In the genomic region with DNA sequence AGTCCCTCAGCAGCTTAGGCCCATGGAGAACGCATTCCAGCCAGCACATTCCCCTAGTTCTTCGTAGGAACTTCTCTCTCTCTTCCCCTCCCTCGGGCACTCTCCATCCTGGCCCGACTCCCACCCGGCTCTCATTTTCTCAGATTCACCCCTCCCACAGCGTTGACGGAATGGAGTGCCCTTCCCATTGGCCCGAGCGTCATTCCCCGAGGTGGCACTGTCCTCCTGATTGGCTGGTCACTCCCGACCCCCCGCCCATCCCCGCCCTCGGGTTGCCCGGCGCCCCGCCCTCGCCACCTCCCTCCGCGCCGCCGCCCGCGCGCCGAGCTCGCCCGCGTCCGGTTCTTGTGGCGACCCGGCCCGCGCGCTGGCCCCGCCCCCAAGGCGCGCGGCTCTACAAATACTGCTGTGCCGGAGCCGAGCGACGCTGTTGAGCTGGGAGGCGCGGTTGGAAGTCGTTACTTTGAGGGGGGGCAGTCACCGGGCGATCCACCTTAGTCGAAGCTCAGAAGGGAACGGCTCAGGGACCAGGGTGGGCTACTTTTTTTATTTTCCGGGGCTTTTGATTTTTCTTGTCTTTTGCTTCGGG, we compare ENCODE assay signal across 8 mouse cellular contexts. TPM values are rescaled to one million over a fixed set of nuclear protein-coding genes. Genes with fewer than 3 reads are reported as not detected.
DNase-seq lines count a peak whose midpoint lies in the region; ATAC-seq and TF ChIP-seq lines count a peak whose summit lies in the region.

A gene (plus strand): TSS at position 539 of the 589 bp plus-strand sequence.

- H3K4me1 ChIP-seq in megakaryocyte, embryonic 14.5 days = peaks cover 24% of the 10 kb centered on the region
- H3K4me1 ChIP-seq in embryonic fibroblast, embryonic 13.5 days (ENCODE audit: control insufficient read depth, insufficient read depth, low read length) = no peaks in the 10 kb centered on the region; the same call in 1 of the 2 replicates
- peaks cover 15% of the 10 kb centered on the region for H3K4me1 ChIP-seq in heart, embryonic 10.5 days
- 0 out of 2 replicates have a peak, but pooled peaks cover 3% of the 10 kb centered on the region for H3K4me1 ChIP-seq in kidney, embryonic 14.5 days (ENCODE audit: control insufficient read depth, insufficient read depth, low read length)
- H3K4me1 ChIP-seq in limb, embryonic 13.5 days = peaks cover 15% of the 10 kb centered on the region
- no peaks in the 10 kb centered on the region for H3K4me1 ChIP-seq in midbrain, postnatal 0 days (ENCODE audit: insufficient read depth, low read length)

- no peaks in the 10 kb centered on the region for H3K36me3 ChIP-seq in megakaryocyte, embryonic 14.5 days (replicated peaks; ENCODE audit: low read length)
- no peaks in the 10 kb centered on the region for H3K36me3 ChIP-seq in heart, embryonic 10.5 days
- H3K36me3 ChIP-seq in kidney, embryonic 14.5 days (ENCODE audit: control insufficient read depth, insufficient read depth, low read length) = no peaks in the 10 kb centered on the region
- H3K36me3 ChIP-seq in limb, embryonic 13.5 days = no peaks in the 10 kb centered on the region
- H3K36me3 ChIP-seq in midbrain, postnatal 0 days (ENCODE audit: insufficient read depth, low read length) = no peaks in the 10 kb centered on the region

- H3K27ac ChIP-seq in embryonic fibroblast, embryonic 13.5 days (ENCODE audit: insufficient read depth, low read length) = peak within 1 kb of the TSS; percentile 77
- H3K27ac ChIP-seq in heart, embryonic 10.5 days = peak within 1 kb of the TSS; percentile 91
- H3K27ac ChIP-seq in kidney, embryonic 14.5 days (ENCODE audit: low read depth, low read length) = peak within 1 kb of the TSS; percentile 84
- H3K27ac ChIP-seq in limb, embryonic 13.5 days = peak within 1 kb of the TSS; percentile 90
- peak within 1 kb of the TSS; percentile 93 for H3K27ac ChIP-seq in midbrain, postnatal 0 days (ENCODE audit: low read depth, low read length)

- under 1% methylated on average over 52 of the region's 52 CpGs for WGBS in heart, embryonic 10.5 days
- WGBS in kidney, embryonic 14.5 days = under 1% methylated on average over 51 of the region's 52 CpGs
- under 1% methylated on average over 52 of the region's 52 CpGs for WGBS in limb, embryonic 13.5 days
- under 1% methylated on average over 46 of the region's 52 CpGs for WGBS in midbrain, postnatal 0 days

- no peak for ATAC-seq in megakaryocyte, adult 5-6 weeks (ENCODE audit: poor library complexity, severe bottlenecking)
- peak; percentile 96 for ATAC-seq in kidney, embryonic 14.5 days (ENCODE audit: low FRiP score, low TSS enrichment)
- peak; percentile 97 for ATAC-seq in limb, embryonic 13.5 days (ENCODE audit: low FRiP score, low read depth)
- peak; percentile 96 for ATAC-seq in midbrain, postnatal 0 days (ENCODE audit: low FRiP score)

- peak within 1 kb of the TSS; percentile 88 for H3K4me3 ChIP-seq in megakaryocyte, embryonic 14.5 days (replicated peaks)
- H3K4me3 ChIP-seq in embryonic fibroblast, embryonic 13.5 days (ENCODE audit: insufficient read depth, low read length) = peak within 1 kb of the TSS; percentile 73
- H3K4me3 ChIP-seq in heart, embryonic 10.5 days = peak within 1 kb of the TSS; percentile 78
- H3K4me3 ChIP-seq in kidney, embryonic 14.5 days (ENCODE audit: low read length) = peak within 1 kb of the TSS; percentile 61
- H3K4me3 ChIP-seq in limb, embryonic 13.5 days = peak within 1 kb of the TSS; percentile 74
- peak within 1 kb of the TSS; percentile 87 for H3K4me3 ChIP-seq in midbrain, postnatal 0 days (ENCODE audit: low read depth, low read length)

- no peak for TF ChIP-seq CTCF in embryonic fibroblast, embryonic 13.5 days (IDR thresholded peaks at IDR 0.05; ENCODE audit: borderline replicate concordance, insufficient read depth, low read length)
- TF ChIP-seq CTCF in midbrain, postnatal 0 days (IDR thresholded peaks at IDR 0.05) = peak; percentile 1; the same call in 1 of the 2 replicates

- H3K9me3 ChIP-seq in megakaryocyte, embryonic 14.5 days = peaks cover 10% of the 10 kb centered on the region; the same call in 1 of the 2 replicates
- H3K9me3 ChIP-seq in heart, embryonic 10.5 days = no peaks in the 10 kb centered on the region
- no peaks in the 10 kb centered on the region for H3K9me3 ChIP-seq in kidney, embryonic 14.5 days (ENCODE audit: control insufficient read depth, low read length)
- H3K9me3 ChIP-seq in limb, embryonic 13.5 days = no peaks in the 10 kb centered on the region
- no peaks in the 10 kb centered on the region for H3K9me3 ChIP-seq in midbrain, postnatal 0 days (ENCODE audit: low read length)

- peak within 1 kb of the TSS; percentile 90 for H3K4me2 ChIP-seq in kidney, embryonic 14.5 days (replicated peaks; ENCODE audit: low read depth, low read length)
- H3K4me2 ChIP-seq in limb, embryonic 13.5 days (replicated peaks) = peak within 1 kb of the TSS; percentile 92
- H3K4me2 ChIP-seq in midbrain, postnatal 0 days (ENCODE audit: low read depth, low read length, poor library complexity, severe bottlenecking) = peak within 1 kb of the TSS; percentile 53

- DNase-seq in heart, embryonic 10.5 days (ENCODE audit: low spot score) = peak; percentile 97
- DNase-seq in midbrain, postnatal 0 days (ENCODE audit: low spot score) = peak; percentile 98
- peak; percentile 92 for DNase-seq in telencephalon, adult 2 months (ENCODE audit: low read depth, low spot score)

- peak within 1 kb of the TSS; percentile 90 for H3K9ac ChIP-seq in kidney, embryonic 14.5 days (ENCODE audit: low read depth, low read length)
- H3K9ac ChIP-seq in limb, embryonic 13.5 days = peak within 1 kb of the TSS; percentile 90
- H3K9ac ChIP-seq in midbrain, postnatal 0 days (replicated peaks; ENCODE audit: low read length, poor library complexity, severe bottlenecking) = peak within 1 kb of the TSS; percentile 94

- H3K27me3 ChIP-seq in megakaryocyte, embryonic 14.5 days (replicated peaks) = peaks cover 51% of the 10 kb centered on the region
- peaks cover 9% of the 10 kb centered on the region; the same call in 1 of the 2 replicates for H3K27me3 ChIP-seq in heart, embryonic 10.5 days (ENCODE audit: insufficient read depth, poor library complexity, severe bottlenecking)
- no peaks in the 10 kb centered on the region for H3K27me3 ChIP-seq in kidney, embryonic 14.5 days (ENCODE audit: control insufficient read depth, insufficient read depth, low read length)
- H3K27me3 ChIP-seq in limb, embryonic 13.5 days = 0 out of 2 replicates have a peak, but pooled peaks cover 5% of the 10 kb centered on the region
- no peaks in the 10 kb centered on the region for H3K27me3 ChIP-seq in midbrain, postnatal 0 days (ENCODE audit: insufficient read depth, low read length)

- TF ChIP-seq POLR2A in embryonic fibroblast, embryonic 13.5 days (IDR thresholded peaks at IDR 0.05; ENCODE audit: low read depth, low read length) = peak; percentile 98

RNA-seq across cellular contexts. Expression of the gene that starts here (rescaled TPM):
- polyA plus RNA-seq in megakaryocyte, embryonic 14.5 days (2012; ENCODE audit: insufficient read depth, low replicate concordance) = not detected in 2 replicates
- 0.18 TPM in 1 of 2 replicates, not detected in the other for total RNA-seq in megakaryocyte, adult 5-6 weeks (2015)
- 0.41 TPM in 1 of 2 replicates, not detected in the other for total RNA-seq in megakaryocyte, adult 5-6 weeks (2017)
- polyA plus RNA-seq in embryonic fibroblast, embryonic 13.5 days (2011; ENCODE audit: insufficient read length, low read depth, missing spikeins) = 10.3 and 21.6 TPM in 2 replicates
- 2.7 and 6.6 TPM in 2 replicates for polyA plus RNA-seq in heart, embryonic 10.5 days (2016; fragmentation: Nextera tagmentation; extraction: Ambion mirVana)
- 18.3 and 23.1 TPM in 2 replicates for polyA plus RNA-seq in kidney, embryonic 14.5 days (2014; fragmentation: Nextera tagmentation; extraction: Ambion mirVana)
- 10.2 and 10.4 TPM in 2 replicates for polyA plus RNA-seq in limb, embryonic 13.5 days (2015; fragmentation: Nextera tagmentation; extraction: Ambion mirVana)
- 158 and 201 TPM in 2 replicates for total RNA-seq in midbrain, postnatal 0 days (2014; rRNA removed)
- polyA plus RNA-seq in midbrain, postnatal 0 days (2015; fragmentation: Nextera tagmentation; extraction: Ambion mirVana) = 95.1 and 116 TPM in 2 replicates

Comparison
In these comparisons a context has a peak if more than half of its experiments do, and no peak if none do; other contexts are left out.
1. RNA of the gene that starts here (total RNA-seq): 158 to 201 TPM in midbrain, postnatal 0 days; 0.18 to 0.41 TPM in megakaryocyte, adult 5-6 weeks; every median in the first group is over 100 times any median in the second.
2. Peak in every context shown above with its lines, with median percentiles within 50 percentile points of each other: H3K4me3 ChIP-seq, H3K27ac ChIP-seq, DNase-seq, H3K4me2 ChIP-seq and H3K9ac ChIP-seq.